Mouse (Mus musculus) macrophage (primary cell): ENCODE measurements around the gene Gjc2. TPM values are rescaled to one million over a fixed set of nuclear protein-coding genes. Genes with fewer than 3 reads are reported as not detected.

ENCODE experiments used
- H3K27ac ChIP-seq: fragments of 350-480 bp; formaldehyde crosslinking; 2 replicates; pipeline ENCODE4 v1.9.0; 2021
- H3K36me3 ChIP-seq: fragments of 350-480 bp; formaldehyde crosslinking; 2 replicates; pipeline ENCODE4 v1.9.0; 2021; ENCODE audit errors: inconsistent target
- H3K4me3 ChIP-seq: fragments of 350-480 bp; formaldehyde crosslinking; 2 replicates; pipeline ENCODE4 v1.9.0; 2021; ENCODE audit errors: inconsistent target
- H3K79me2 ChIP-seq: fragments of 350-480 bp; formaldehyde crosslinking; 2 replicates; pipeline ENCODE4 v1.9.0; 2021; ENCODE audit errors: inconsistent target
- WGBS: methylation state at CpG from one replicate; pipeline ENCODE4 v1.1.7; 2026; ENCODE audit warnings: inconsistent platforms; ENCODE audit not compliant: missing documents; 5-methylcytosine and 5-hydroxymethylcytosine counted together
- polyA plus RNA-seq: library from polyadenylated mRNA; stranded (reverse); fragments of 250-400 nt; gene quantifications from 3 replicates; pipeline ENCODE4 v1.2.4, GENCODE M21; 2018; ENCODE audit warnings: inconsistent platforms

The Gjc2 gene
- polyA plus RNA-seq, 1 experiment from 2014 or later = not detected

DNA sequence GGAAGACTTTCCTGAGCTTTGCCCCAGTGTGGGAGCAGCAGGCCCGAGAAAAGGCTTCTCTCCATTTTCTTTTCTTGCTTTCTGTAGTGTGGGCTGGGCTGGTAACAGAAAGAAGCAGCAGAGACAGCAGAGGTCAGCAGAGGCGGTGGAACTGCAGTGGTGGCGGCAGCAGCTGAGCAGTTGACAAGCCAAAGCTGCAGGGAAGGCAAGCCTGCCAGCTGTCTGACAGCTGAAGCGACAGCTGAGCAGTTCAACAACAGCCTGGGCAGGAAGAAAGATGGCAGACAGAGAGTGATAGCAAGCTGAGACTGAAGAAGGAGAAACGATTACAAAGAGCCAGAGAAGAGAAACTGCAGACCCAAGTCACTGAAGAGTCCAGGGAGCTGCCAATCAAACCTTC lies 21.6 kb downstream of the Gjc2 start:
- WGBS = 94% methylated on average over 5 of the region's 5 CpGs
- no peaks in the 10 kb centered on the region; the same call in 1 of the 2 replicates for H3K79me2 ChIP-seq
- H3K4me3 ChIP-seq = no peak overlapping the region
- peaks cover 13% of the 10 kb centered on the region; the same call in 1 of the 2 replicates for H3K36me3 ChIP-seq
- H3K27ac ChIP-seq = no peak overlapping the region

DNA sequence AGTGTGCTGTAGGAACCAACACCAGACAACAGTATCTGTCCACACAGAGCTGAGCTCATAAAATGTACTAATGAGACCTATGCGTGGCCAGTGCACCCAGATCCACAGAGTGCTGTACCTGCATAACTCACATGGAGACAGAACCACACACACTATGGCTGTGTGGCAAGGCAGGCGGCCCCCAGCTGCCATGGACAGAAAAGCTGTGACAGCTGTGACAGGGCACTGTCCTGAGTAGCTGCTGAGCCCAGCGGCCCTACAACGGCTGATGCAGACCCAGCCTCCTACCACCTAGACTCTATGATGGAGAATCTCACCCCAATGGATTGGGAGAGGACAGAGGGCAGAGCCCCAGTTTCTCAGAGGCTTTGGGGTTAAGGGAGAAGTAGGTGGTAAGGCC lies 23.5 kb downstream of the Gjc2 start:
- WGBS = 98% methylated on average over 4 of the region's 4 CpGs
- Histone ChIP-seq H3K36me3 (peaks cover 20% of the 10 kb centered on the region; the same call in 1 of the 2 replicates), H3K79me2 (no peaks in the 10 kb centered on the region; the same call in 1 of the 2 replicates), H3K4me3 (no peak overlapping the region), H3K27ac (no peak overlapping the region)

DNA sequence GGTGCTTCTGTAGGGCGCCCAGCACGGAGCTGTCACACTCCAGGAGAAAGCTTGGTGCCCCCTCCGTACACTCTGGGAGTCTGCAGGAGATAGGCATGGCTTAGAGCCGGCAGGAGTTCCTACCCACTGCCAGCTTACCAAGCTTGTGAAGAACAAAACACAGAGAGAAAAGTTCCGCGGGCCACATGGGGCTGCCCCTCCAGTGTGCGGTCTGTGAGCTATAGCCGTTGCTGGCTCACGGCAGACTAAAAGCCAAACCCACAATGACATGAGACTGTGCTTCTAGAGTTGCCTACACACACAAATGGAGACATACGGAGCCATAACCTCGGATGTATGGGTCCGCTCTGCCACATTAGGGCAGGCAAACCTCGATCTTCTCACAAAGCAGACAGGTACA lies 23.9 kb downstream of the Gjc2 start:
- peaks cover 20% of the 10 kb centered on the region; the same call in 1 of the 2 replicates for H3K36me3 ChIP-seq
- H3K4me3 ChIP-seq = no peak overlapping the region
- WGBS = 92% methylated on average over 9 of the region's 13 CpGs
- no peaks in the 10 kb centered on the region; the same call in 1 of the 2 replicates for H3K79me2 ChIP-seq
- no peak overlapping the region for H3K27ac ChIP-seq

DNA sequence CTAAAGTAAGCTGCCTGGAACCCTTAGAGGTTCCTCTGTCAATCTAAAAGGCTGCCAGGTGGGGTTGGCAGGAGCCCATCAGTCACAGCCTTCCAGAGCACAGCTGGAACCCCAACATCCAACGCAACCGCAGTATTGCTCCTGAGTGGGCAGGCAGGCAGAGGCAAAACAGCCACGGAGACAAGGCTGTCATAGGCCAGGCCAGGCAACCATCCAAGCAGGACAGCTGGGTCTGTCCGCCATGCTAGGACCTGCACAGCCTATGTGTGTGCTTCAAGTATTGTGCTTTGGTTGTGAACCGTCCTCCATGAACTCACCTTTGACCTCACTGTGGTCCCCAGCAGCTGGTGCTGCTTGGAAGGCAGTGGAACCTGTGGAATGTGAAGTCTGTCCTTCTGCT lies 27.1 kb downstream of the Gjc2 start:
- Histone ChIP-seq H3K4me3 (no peak overlapping the region), H3K36me3 (peaks cover 20% of the 10 kb centered on the region; the same call in 1 of the 2 replicates)
- 98% methylated on average over 5 of the region's 5 CpGs for WGBS

GRCm38 (mm10) chr11:59154220-59154619 lies 28.8 kb downstream of the Gjc2 start:
- WGBS = 90% methylated on average over 7 of the region's 7 CpGs
- Histone ChIP-seq H3K4me3 (no peak overlapping the region), H3K79me2 (no peaks in the 10 kb centered on the region), H3K27ac (no peak overlapping the region), H3K36me3 (peaks cover 20% of the 10 kb centered on the region; the same call in 1 of the 2 replicates)

More for the DNA sequence above, 27.1 kb downstream of the Gjc2 start:
- Histone ChIP-seq H3K27ac (no peak overlapping the region), H3K79me2 (no peaks in the 10 kb centered on the region)

DNA sequence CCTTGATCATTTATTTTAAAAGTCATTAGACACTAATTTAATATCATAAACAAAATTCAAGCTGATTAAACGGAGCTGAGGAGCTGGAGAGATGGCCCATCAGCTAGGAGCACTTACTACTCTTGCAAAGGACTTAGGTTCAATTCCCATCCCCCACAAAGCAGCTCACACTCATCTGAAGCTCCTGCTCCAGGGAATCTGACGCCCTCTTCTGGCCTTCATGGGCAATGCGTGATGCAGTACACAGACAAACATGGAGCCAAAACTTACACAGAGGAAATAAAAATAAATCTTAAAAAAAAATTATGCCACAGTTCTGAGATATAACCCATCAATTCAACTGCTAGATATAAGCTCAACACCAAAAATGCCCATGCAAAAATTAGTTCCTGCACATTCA lies 31.3 kb downstream of the Gjc2 start:
- Histone ChIP-seq H3K79me2 (no peaks in the 10 kb centered on the region), H3K27ac (no peak overlapping the region), H3K36me3 (peaks cover 10% of the 10 kb centered on the region; the same call in 1 of the 2 replicates), H3K4me3 (no peak overlapping the region)
- WGBS = 57% methylated on average over 3 of the region's 3 CpGs

DNA sequence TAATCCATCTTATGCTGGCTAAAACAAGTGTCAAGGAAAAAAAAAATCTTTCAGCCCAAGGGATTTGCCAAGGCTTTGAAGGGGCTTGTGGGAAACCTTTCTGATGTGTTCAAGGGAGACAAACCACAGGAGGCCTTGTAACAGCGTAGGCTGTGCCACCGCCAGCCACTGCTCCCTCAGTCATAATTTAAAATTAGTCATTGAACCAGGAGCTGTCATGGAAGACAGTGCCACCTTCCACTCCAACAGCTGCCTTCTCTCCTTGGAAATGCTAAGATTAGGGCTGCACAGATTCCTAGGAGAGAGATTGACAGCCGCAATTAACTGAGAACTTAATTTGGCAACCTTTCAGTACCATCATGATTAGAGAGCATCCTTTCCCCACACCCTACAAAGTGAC lies 33.7 kb downstream of the Gjc2 start:
- no peak overlapping the region for H3K4me3 ChIP-seq
- no peaks in the 10 kb centered on the region for H3K79me2 ChIP-seq
- no peaks in the 10 kb centered on the region for H3K36me3 ChIP-seq
- 74% methylated on average over 3 of the region's 3 CpGs for WGBS
- no peak overlapping the region for H3K27ac ChIP-seq

- no peak overlapping the region for H3K27ac ChIP-seq
- H3K79me2 ChIP-seq = no peaks in the 10 kb centered on the region
- H3K4me3 ChIP-seq = no peak overlapping the region
- WGBS = 86% methylated on average over 5 of the region's 5 CpGs
- no peaks in the 10 kb centered on the region for H3K36me3 ChIP-seq
These were observed 40.1 kb downstream of the Gjc2 start for GRCm38 (mm10) chr11:59142962-59143361.

- no peaks in the 10 kb centered on the region for H3K79me2 ChIP-seq
- H3K27ac ChIP-seq = no peak overlapping the region
- H3K4me3 ChIP-seq = no peak overlapping the region
- no peaks in the 10 kb centered on the region for H3K36me3 ChIP-seq
- WGBS = 5% methylated on average over 12 of the region's 14 CpGs
These were observed 41.1 kb downstream of the Gjc2 start for GRCm38 (mm10) chr11:59141772-59142370.

DNA sequence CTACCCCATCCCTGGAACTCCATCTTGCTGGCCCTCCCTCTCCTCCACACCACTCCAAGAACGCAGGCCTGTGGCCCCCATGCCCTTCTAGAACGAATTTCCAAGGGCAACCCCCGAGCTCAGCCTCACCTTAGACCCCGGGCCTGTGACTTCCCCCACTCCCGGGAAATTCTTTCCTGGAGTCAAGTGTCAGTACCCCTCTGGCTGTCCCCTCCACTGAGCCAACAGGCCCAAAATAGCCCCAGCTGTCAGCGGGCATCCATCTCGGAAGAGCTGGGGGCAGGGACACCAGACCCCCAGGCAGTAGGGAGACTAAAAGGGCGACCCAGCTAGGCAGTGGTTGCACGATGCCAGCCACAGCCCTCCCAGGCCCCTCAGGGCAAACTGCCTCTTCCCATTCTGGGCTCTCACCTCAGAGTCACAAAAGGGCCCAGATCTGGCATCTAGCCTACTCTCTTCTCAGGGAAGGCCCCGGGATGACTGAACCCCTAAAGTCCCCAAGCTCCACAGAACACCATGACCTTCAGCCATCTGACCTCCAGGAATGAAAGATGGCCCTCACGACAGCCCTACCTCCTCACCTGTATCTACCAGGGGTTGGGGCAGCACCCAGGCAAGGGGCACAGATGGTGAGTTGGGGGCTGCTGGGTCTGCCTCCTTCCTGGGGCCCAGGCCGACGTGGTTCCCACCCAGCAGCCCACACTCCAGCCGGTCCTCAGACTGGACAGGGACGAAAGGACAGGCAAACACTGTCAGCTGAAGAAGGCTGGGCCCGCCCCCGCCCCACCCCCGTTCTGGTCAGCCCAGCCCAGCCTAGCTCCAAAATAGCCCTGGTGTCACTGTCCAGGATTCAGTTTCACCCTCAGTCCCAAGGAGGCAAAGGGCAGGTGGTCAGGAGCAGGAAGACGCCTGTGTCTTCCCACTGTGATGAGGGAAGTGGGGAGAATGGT lies 44.2 kb downstream of the Gjc2 start:
- Histone ChIP-seq H3K4me3 (no peak overlapping the region), H3K27ac (no peak overlapping the region), H3K79me2 (no peaks in the 10 kb centered on the region), H3K36me3 (no peaks in the 10 kb centered on the region)
- WGBS = 90% methylated on average over 16 of the region's 19 CpGs

- WGBS = 85% methylated on average over 12 of the region's 12 CpGs
- H3K4me3 ChIP-seq = no peak overlapping the region
- no peaks in the 10 kb centered on the region for H3K36me3 ChIP-seq
- H3K79me2 ChIP-seq = no peaks in the 10 kb centered on the region
- H3K27ac ChIP-seq = no peak overlapping the region
These were observed 45.9 kb downstream of the Gjc2 start for GRCm38 (mm10) chr11:59136994-59137706.

GRCm38 (mm10) chr11:59135904-59136452 lies 47.0 kb downstream of the Gjc2 start, which contains the start of gene Obscn:
Gene Obscn (minus strand): TSS chr11:59136402.
- no peak within 1 kb of the TSS for H3K27ac ChIP-seq
- no peak within 1 kb of the TSS for H3K4me3 ChIP-seq
- H3K36me3 ChIP-seq = no peaks in the 10 kb centered on the region
- 26% methylated on average over 44 of the region's 44 CpGs for WGBS
- H3K79me2 ChIP-seq = no peaks in the 10 kb centered on the region

DNA sequence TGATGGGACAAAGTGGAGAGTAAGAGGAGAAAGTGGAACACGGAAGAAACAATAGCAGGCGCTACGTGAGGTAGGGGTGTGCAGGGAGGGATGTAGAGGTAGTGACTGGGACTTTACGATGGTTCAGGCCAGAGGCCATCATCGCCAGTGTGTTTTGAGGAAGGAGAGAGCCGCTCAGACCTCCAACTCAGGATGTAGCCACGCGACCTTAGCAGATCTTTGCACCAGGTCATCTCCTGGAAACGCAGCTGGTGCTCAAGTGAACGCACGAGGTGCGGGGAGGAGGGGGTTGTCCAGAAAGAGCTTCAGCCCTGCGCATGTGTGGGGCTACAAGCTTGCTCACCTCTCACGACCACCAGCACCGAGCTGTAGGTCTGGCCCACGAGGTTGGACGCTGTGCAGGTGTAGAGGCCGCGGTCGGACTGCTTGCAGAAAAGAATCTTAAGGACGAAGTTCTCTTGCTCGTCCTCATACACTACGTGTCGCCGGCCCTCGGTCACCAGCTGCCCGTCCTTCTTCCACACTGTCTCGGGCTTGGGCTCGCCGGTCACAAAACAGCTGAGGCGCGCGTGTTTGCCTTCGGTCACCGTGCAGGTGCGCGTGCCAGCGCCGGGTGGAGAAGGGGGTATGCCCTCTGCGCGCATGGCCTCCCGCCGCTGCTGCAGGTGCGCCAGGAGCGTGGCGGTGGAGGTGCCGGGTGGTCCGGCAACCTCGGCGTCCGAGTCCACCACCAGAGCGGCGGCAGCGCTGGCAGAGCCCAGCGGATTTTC lies 47.8 kb downstream of the Gjc2 start:
- H3K27ac ChIP-seq = no peak overlapping the region
- 12% methylated on average over 55 of the region's 55 CpGs for WGBS
- H3K79me2 ChIP-seq = no peaks in the 10 kb centered on the region
- H3K36me3 ChIP-seq = no peaks in the 10 kb centered on the region
- no peak overlapping the region for H3K4me3 ChIP-seq
